Mouse (Mus musculus) testis, postnatal 14 days (tissue): ENCODE data around the gene Pde4d.
"Not testable (repeated sequence)": the region's sequence is repeated elsewhere in the genome, so short reads cannot be mapped to it uniquely, and the experiment has no call there.

Source experiments
- DNase-seq: peaks from one replicate; pipeline ENCODE4 v3.0.0; 2021; ENCODE audit warnings: low spot score

The Pde4d gene

GRCm38 (mm10) chr13:109901811-109902210 is 1452.1 kb downstream of the Pde4d start:
- DNase-seq, result no peak

- not testable (repeated sequence) for DNase-seq
Observed at GRCm38 (mm10) chr13:109902460-109902854, 1452.7 kb downstream of the Pde4d start.

GRCm38 (mm10) chr13:109902855-109903763 is 1453.4 kb downstream of the Pde4d start:
- peak; percentile 57 for DNase-seq

- no peak for DNase-seq
Observed at GRCm38 (mm10) chr13:109903764-109904510, 1454.2 kb downstream of the Pde4d start.

- DNase-seq, result no peak
Observed at GRCm38 (mm10) chr13:109906342-109906888, 1456.7 kb downstream of the Pde4d start.

- peak; percentile 28 for DNase-seq
Observed at GRCm38 (mm10) chr13:109907634-109908033, 1457.9 kb downstream of the Pde4d start.

GRCm38 (mm10) chr13:109908386-109908785 is 1458.6 kb downstream of the Pde4d start:
- DNase-seq, result no peak

- DNase-seq, result no peak
Observed at GRCm38 (mm10) chr13:109909111-109909510, 1459.4 kb downstream of the Pde4d start.

GRCm38 (mm10) chr13:109910915-109911314 is 1461.2 kb downstream of the Pde4d start:
- DNase-seq, result no peak

GRCm38 (mm10) chr13:109912635-109913034 is 1462.9 kb downstream of the Pde4d start:
- DNase-seq, result no peak

- DNase-seq, result no peak
Observed at GRCm38 (mm10) chr13:109914246-109914645, 1464.5 kb downstream of the Pde4d start.

GRCm38 (mm10) chr13:109914846-109915245 is 1465.1 kb downstream of the Pde4d start:
- no peak for DNase-seq

GRCm38 (mm10) chr13:109915501-109915900 is 1465.8 kb downstream of the Pde4d start:
- no peak for DNase-seq

- no peak for DNase-seq
Observed at GRCm38 (mm10) chr13:109915964-109916363, 1466.2 kb downstream of the Pde4d start.

- no peak for DNase-seq
Observed at GRCm38 (mm10) chr13:109917551-109917950, 1467.8 kb downstream of the Pde4d start.

- DNase-seq, result no peak
Observed at GRCm38 (mm10) chr13:109918631-109919030, 1468.9 kb downstream of the Pde4d start.

GRCm38 (mm10) chr13:109920256-109920655 is 1470.5 kb downstream of the Pde4d start:
- DNase-seq, result no peak

- DNase-seq, result no peak
Observed at GRCm38 (mm10) chr13:109921336-109922038, 1471.7 kb downstream of the Pde4d start.

- DNase-seq, result peak; percentile 53
Observed at GRCm38 (mm10) chr13:109922228-109922627, 1472.5 kb downstream of the Pde4d start.

GRCm38 (mm10) chr13:109922782-109923181 is 1473.0 kb downstream of the Pde4d start:
- no peak for DNase-seq

- no peak for DNase-seq
Observed at GRCm38 (mm10) chr13:109924771-109925170, 1475.0 kb downstream of the Pde4d start.
